ENCODE assay signal across 12 mouse cellular contexts in the genomic region with DNA sequence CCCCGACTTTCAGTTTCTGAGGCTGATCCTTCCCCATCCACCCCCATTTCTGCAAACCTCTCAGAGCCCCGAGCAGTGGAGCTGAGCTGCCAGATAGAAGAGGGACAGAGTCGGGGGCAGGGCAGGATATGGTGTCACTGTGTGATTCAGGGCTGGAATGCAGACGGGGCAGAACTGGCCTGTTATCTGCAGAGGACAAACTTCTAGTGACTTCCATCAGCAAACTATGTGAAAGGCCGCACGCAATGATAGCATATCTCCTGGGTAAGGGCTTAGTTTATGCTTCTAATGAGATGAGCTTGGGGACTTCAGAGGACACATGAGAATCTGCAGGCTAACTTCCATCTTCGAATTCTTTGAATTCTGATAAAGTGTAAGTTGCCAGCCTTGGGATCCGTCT. TPM values are rescaled to one million over a fixed set of nuclear protein-coding genes. Genes with fewer than 3 reads are reported as not detected.
DNase-seq lines count a peak whose midpoint lies in the region; ATAC-seq and TF ChIP-seq lines count a peak whose summit lies in the region.
"Had no signal": no experiment of that assay in that cellular context is flagged by ENCODE, and none has a peak within 500 bp of the region (broad histone marks: within the 10 kb centered on the region; RNA-seq: fewer than 3 reads in every experiment).

No protein-coding gene starts in this region.

- no peaks in the 10 kb centered on the region for H3K9me3 ChIP-seq in heart, embryonic 14.5 days (ENCODE audit: control insufficient read depth, low read length)
- peaks cover 4% of the 10 kb centered on the region for H3K9me3 ChIP-seq in erythroblast, embryonic 14.5 days (ENCODE audit: control insufficient read depth, low read length)
- H3K9me3 ChIP-seq in liver, embryonic 15.5 days (replicated peaks) = no peaks in the 10 kb centered on the region
- no peaks in the 10 kb centered on the region for H3K9me3 ChIP-seq in forebrain, embryonic 15.5 days
- H3K9me3 ChIP-seq: embryonic facial prominence, embryonic 13.5 days; limb, embryonic 15.5 days had no signal

- WGBS in heart, embryonic 14.5 days = 5% methylated on average over 8 of the region's 8 CpGs
- 8% methylated on average over 8 of the region's 8 CpGs for WGBS in liver, embryonic 15.5 days (ENCODE audit: insufficient replicate concordance)
- WGBS in forebrain, embryonic 15.5 days = 78% methylated on average over 8 of the region's 8 CpGs

- ATAC-seq in heart, embryonic 14.5 days (ENCODE audit: insufficient number of reproducible peaks, insufficient read depth, low FRiP score, low read depth) = peak; percentile 75; the same call in 1 of the 2 replicates
- ATAC-seq in liver, embryonic 15.5 days (ENCODE audit: insufficient read depth) = peak; percentile 95
- no peak for ATAC-seq in cerebellum, adult (ENCODE audit: insufficient number of reproducible peaks, low FRiP score, low TSS enrichment)
- no peak for ATAC-seq in forebrain, embryonic 15.5 days (replicated peaks)

- H3K4me3 ChIP-seq in heart, embryonic 14.5 days (ENCODE audit: control insufficient read depth in 1 of 2, insufficient read depth in 1 of 2, low read depth in 1 of 2, low read length in 2 of 2) = no peak overlapping the region
- H3K4me3 ChIP-seq in erythroblast, embryonic 14.5 days (replicated peaks) = peak overlapping the region; percentile 25
- H3K4me3 ChIP-seq in liver, embryonic 15.5 days (replicated peaks) = no peak overlapping the region
- no peak overlapping the region for H3K4me3 ChIP-seq in layer of hippocampus, adult 2 months
- no peak overlapping the region for H3K4me3 ChIP-seq in forebrain, embryonic 15.5 days
- H3K4me3 ChIP-seq: embryonic facial prominence, embryonic 13.5 days; limb, embryonic 15.5 days had no signal

- peak overlapping the region in 1 of 2 experiments; percentile 35; a peak in 3 of 4 replicates for H3K27ac ChIP-seq in heart, embryonic 14.5 days (replicated peaks in 1 of 2; ENCODE audit: control insufficient read depth in 1 of 2, insufficient read depth in 1 of 2, low read depth in 2 of 2, low read length in 2 of 2)
- peak overlapping the region; percentile 81 for H3K27ac ChIP-seq in liver, embryonic 15.5 days (replicated peaks)
- no peak overlapping the region for H3K27ac ChIP-seq in layer of hippocampus, adult 2 months
- H3K27ac ChIP-seq in forebrain, embryonic 15.5 days (replicated peaks) = no peak overlapping the region
- H3K27ac ChIP-seq: embryonic facial prominence, embryonic 13.5 days; limb, embryonic 15.5 days had no signal

- peak overlapping the region; percentile 22; the same call in 1 of the 2 replicates for H3K9ac ChIP-seq in heart, embryonic 14.5 days (ENCODE audit: low read length)
- no peak overlapping the region for H3K9ac ChIP-seq in liver, embryonic 15.5 days
- no peak overlapping the region for H3K9ac ChIP-seq in forebrain, embryonic 15.5 days (replicated peaks)
- H3K9ac ChIP-seq: embryonic facial prominence, embryonic 13.5 days; limb, embryonic 15.5 days had no signal

- no peak for TF ChIP-seq CTCF in layer of hippocampus, adult 2 months (conservative IDR thresholded peaks at IDR 0.05)

- H3K4me1 ChIP-seq in heart, embryonic 14.5 days (ENCODE audit: control insufficient read depth in 2 of 2, insufficient read depth in 2 of 2, low read length in 2 of 2) = peaks cover 22 to 36% of the 10 kb centered on the region in 2 experiments
- peaks cover 85% of the 10 kb centered on the region for H3K4me1 ChIP-seq in erythroblast, embryonic 14.5 days (ENCODE audit: control insufficient read depth)
- H3K4me1 ChIP-seq in liver, embryonic 15.5 days (replicated peaks) = peaks cover 81% of the 10 kb centered on the region
- no peaks in the 10 kb centered on the region for H3K4me1 ChIP-seq in forebrain, embryonic 15.5 days
- H3K4me1 ChIP-seq: embryonic facial prominence, embryonic 13.5 days; limb, embryonic 15.5 days had no signal

- DNase-seq in heart, adult 9 months (ENCODE audit: low spot score in 2 of 2) = no peak
- peak; percentile 91 for DNase-seq in 416B (ENCODE audit: low read depth)
- no peak for DNase-seq in layer of hippocampus, adult 2 months (ENCODE audit: low spot score in 2 of 2)

- no peaks in the 10 kb centered on the region for H3K27me3 ChIP-seq in heart, embryonic 14.5 days (ENCODE audit: control insufficient read depth, insufficient read depth, low read length)
- H3K27me3 ChIP-seq in erythroblast, embryonic 14.5 days (ENCODE audit: control insufficient read depth) = peaks cover 15% of the 10 kb centered on the region
- peaks cover 12% of the 10 kb centered on the region for H3K27me3 ChIP-seq in liver, embryonic 15.5 days
- no peaks in the 10 kb centered on the region for H3K27me3 ChIP-seq in forebrain, embryonic 15.5 days
- H3K27me3 ChIP-seq: embryonic facial prominence, embryonic 13.5 days; limb, embryonic 15.5 days had no signal

- peak overlapping the region; percentile 37 for H3K4me2 ChIP-seq in heart, embryonic 14.5 days (ENCODE audit: low read length)
- peak overlapping the region; percentile 49 for H3K4me2 ChIP-seq in liver, embryonic 15.5 days
- no peak overlapping the region for H3K4me2 ChIP-seq in forebrain, embryonic 15.5 days (replicated peaks)
- H3K4me2 ChIP-seq: embryonic facial prominence, embryonic 13.5 days; limb, embryonic 15.5 days had no signal

- H3K36me3 ChIP-seq in heart, embryonic 14.5 days (ENCODE audit: control insufficient read depth, insufficient read depth, low read length) = no peaks in the 10 kb centered on the region
- no peaks in the 10 kb centered on the region; the same call in 1 of the 2 replicates for H3K36me3 ChIP-seq in erythroblast, embryonic 14.5 days (ENCODE audit: control insufficient read depth)
- H3K36me3 ChIP-seq in liver, embryonic 15.5 days (replicated peaks) = no peaks in the 10 kb centered on the region
- no peaks in the 10 kb centered on the region for H3K36me3 ChIP-seq in forebrain, embryonic 15.5 days
- H3K36me3 ChIP-seq: embryonic facial prominence, embryonic 13.5 days; limb, embryonic 15.5 days had no signal

RNA-seq across cellular contexts. Expression of a gene that starts 3.3 kb away (rescaled TPM):
- 0.14 TPM in 1 of 2 replicates, not detected in the other for polyA plus RNA-seq in heart, embryonic 14.5 days (2014; fragmentation: Nextera tagmentation; extraction: Ambion mirVana)
- polyA plus RNA-seq in erythroblast, embryonic 14.5 days (2012) = not detected in 2 replicates
- not detected in 2 replicates for polyA plus RNA-seq in liver, embryonic 15.5 days (2015; fragmentation: Nextera tagmentation; extraction: Ambion mirVana)
- under 1 TPM in 1 of 2 experiments, not detected in 1; 0.10 TPM for total RNA-seq in layer of hippocampus, adult 2 months (2021)
- not detected in 2 replicates for polyA plus RNA-seq in forebrain, embryonic 15.5 days (2015; fragmentation: Nextera tagmentation; extraction: Ambion mirVana)
- polyA plus RNA-seq: neural tube, embryonic 11.5 days had no signal

RNA-seq across cellular contexts. Expression of a gene that starts 10.1 kb away (rescaled TPM):
- not detected in 2 replicates for polyA plus RNA-seq in heart, embryonic 14.5 days (2014; fragmentation: Nextera tagmentation; extraction: Ambion mirVana)
- polyA plus RNA-seq in erythroblast, embryonic 14.5 days (2012) = not detected in 2 replicates
- polyA plus RNA-seq in liver, embryonic 15.5 days (2015; fragmentation: Nextera tagmentation; extraction: Ambion mirVana) = 6.0 and 6.2 TPM in 2 replicates
- not detected for total RNA-seq in layer of hippocampus, adult 2 months (2021)
- polyA plus RNA-seq in forebrain, embryonic 15.5 days (2015; fragmentation: Nextera tagmentation; extraction: Ambion mirVana) = 0.08 and 0.11 TPM in 2 replicates
- total RNA-seq: gastrocnemius, adult 8-10 months had no signal

Comparison
In these comparisons a context has a peak if more than half of its experiments do, and no peak if none do; other contexts are left out.
1. ATAC-seq: peak in heart, embryonic 14.5 days (single experiment) and liver, embryonic 15.5 days (single experiment); none in cerebellum, adult (single experiment) and forebrain, embryonic 15.5 days (single experiment).